Mouse (Mus musculus) heart, postnatal 25 days (tissue): Measurements from ENCODE around the gene Psapl1. TPM values are rescaled to one million over a fixed set of nuclear protein-coding genes. Genes with fewer than 3 reads are reported as not detected.
"Not testable (repeated sequence)": the region's sequence is repeated elsewhere in the genome, so short reads cannot be mapped to it uniquely, and the experiment has no call there.

ENCODE experiments used
- DNase-seq: peaks from one replicate; pipeline ENCODE4 v3.0.0; 2022; ENCODE audit warnings: low spot score
- intact Hi-C: fragments of 180-260 bp; cut with DNase I; formaldehyde crosslinking; loops from one replicate; pipeline ENCODE4 v1.15.1; 2025
- total RNA-seq, 2 experiments: library from RNA; stranded (reverse); gene quantifications; 2 replicates each; pipeline ENCODE4 v1.2.3; 2021

The Psapl1 gene
- total RNA-seq, 2 experiments from 2014 or later: not detected

DNA sequence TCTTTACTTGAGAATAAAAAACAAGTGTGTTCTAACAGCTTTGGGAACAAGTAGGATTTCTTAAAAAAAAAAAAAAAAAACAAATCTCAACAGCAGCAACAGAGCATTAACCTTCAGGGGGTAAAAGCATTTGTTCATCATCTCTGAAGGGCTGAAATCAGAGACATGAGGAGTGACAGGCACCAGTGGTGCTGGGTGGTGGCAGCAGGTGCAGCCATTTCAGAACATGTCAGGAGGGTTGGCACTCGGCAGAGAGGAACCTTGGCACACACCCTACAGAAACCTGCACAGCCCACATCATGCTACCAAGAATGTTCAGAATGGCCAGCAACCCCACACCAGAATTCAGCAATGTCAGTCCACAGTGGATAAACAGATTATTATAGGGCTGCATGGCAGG lies 4.3 kb upstream of the Psapl1 start:
- no peak for DNase-seq
- intact Hi-C loops: no loop called here

DNA sequence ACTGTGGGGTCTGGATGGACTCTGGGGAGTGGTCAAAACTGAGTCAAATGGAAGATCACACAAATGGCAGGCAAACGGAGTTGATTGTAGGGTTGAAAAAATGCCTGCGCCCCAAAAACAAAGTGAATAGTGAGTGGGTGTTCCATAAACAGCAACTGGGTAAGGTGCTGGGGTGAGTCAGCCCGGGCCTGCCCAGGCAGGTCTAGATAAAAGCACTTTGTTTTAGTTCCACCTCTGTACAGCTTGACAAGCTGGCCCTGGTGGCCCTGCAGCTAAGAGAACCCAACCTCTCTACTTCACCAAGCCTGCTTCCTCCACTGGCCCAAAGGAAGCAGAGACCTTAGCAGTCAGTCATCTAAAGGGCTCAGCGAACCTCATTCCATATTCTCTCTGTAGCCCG lies 1.0 kb upstream of the Psapl1 start:
- no peak for DNase-seq
- intact Hi-C loops: no loop called here

DNA sequence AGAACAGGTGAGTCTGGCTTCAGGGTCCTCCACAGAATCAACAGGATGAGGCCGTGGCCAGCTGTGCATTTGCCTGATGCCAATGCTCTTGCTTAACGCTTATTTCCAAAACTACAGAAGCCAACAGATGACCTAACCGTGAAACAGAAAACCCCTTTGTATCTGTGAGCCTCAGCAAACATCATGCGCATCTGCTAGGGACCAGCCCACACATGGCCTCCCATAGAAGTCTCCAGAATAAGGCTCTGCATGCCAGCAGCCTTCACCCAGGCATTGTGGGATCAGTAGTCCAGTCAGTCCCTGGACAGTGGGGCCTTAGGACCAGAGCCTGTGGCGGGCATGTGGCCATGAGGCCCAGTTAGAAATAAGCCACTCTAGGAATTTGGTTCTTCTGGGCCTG lies 400 bp upstream of the Psapl1 start:
- intact Hi-C loops: no loop called here

DNA sequence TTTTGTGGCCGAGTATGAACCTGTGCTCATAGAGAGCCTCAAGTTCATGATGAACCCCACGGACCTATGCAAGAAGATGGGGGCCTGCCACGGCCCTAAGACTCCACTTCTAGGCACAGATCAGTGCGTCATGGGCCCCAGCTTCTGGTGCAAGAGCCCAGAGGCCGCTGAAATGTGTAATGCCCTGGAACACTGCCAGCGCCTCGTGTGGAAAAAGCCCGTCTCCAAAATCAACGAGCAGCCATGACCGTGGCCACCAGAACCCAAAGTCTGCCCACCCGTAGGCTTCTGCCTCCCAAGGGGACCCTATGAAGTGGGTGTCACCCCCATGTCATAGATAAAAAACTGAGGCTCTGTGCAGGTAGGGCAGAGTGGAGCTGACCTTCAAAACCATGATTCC lies 1.6 kb downstream of the Psapl1 start:
- intact Hi-C loops: no loop called here
- no peak for DNase-seq

More for the DNA sequence above, 400 bp upstream of the Psapl1 start:
- DNase-seq: no peak

DNA sequence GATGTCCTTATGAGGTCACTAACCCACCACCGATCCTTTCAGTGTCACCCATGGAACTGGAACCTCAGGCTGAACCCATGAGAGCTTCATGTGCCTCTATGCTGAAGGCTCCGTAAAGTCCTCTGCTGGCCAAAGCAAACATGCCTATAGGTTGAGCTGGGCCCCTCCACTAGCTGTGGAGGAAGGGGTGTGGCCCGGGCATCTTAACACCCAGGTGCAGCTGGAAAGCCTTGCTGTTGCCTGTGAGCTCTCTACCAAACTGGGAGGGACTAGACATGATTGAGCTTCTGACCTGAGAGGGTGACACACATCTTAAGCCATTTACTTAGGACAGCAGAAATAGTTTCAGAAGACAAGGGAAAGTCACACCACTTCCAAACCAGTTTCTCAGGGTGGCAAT lies 5.0 kb downstream of the Psapl1 start:
- no peak for DNase-seq
- intact Hi-C loops: no loop called here

DNA sequence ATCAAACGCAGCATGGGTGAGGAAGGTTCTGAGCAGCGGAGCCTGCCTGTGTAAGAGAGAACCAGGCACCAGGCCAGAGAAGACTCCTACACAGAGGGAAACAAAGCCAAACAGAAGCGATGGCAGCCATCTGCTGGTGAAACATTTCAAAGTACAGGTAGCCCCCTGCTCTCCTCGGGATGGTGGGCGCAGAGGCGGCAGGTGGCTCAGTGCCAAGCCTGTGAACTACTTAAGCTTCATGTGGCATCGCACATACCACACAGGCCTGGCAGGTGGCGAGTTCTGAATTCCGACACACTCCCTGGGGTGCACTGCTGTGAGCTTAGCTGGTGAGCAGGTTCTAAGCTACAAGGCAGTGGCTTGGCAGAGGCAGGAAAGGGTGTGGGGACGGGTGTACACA lies 9.5 kb downstream of the Psapl1 start:
- intact Hi-C loops: loop anchor here (5.0 kb wide), 1 partner anchor 181 kb away; no protein-coding TSS in a partner anchor
- no peak for DNase-seq

DNA sequence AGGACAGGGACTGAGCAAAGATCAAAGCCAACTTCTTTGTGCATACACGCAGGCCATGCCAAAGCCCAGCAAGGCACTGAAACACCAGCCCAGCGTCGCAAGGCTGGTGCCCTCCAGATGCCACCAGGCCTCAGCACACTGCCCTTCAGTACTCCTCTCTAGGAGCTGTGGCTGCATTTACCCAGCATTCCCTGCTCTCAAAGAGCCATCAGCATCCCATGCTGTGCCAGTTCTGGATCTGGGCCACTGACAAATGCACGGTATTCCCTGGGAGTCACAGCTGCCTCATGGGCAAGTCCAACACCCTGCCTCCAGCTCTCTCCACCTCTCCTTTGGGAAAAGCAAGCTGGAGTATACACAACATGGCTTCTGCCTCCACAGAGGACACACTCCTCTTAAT lies 16.3 kb downstream of the Psapl1 start:
- no peak for DNase-seq
- intact Hi-C loops: loop anchor here (10.0 kb wide), 2 partner anchors 75 to 175 kb away; partner anchors contain the start of gene Sorcs2

DNA sequence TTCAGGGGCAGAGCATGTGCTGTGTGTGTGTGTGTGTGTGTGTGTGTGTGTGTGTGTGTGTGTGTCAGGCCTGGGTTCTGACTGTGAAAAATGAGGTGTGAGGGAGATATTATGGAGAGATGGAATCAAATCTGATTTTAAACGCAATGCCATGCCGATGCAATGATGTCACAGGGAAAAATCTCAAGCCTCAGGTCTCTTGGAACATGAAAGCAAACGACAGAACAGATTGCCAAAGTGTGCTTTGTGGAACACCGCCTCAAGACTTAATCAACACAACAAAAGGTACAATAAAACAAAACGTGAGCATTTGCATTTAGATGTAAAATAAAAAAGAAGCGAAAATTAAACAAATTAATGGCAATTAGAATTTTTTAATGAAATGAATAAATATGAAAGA lies 16.8 kb downstream of the Psapl1 start:
- intact Hi-C loops: loop anchor here (10.0 kb wide), 2 partner anchors 76 to 174 kb away; partner anchors contain the start of gene Sorcs2
- no peak for DNase-seq

DNA sequence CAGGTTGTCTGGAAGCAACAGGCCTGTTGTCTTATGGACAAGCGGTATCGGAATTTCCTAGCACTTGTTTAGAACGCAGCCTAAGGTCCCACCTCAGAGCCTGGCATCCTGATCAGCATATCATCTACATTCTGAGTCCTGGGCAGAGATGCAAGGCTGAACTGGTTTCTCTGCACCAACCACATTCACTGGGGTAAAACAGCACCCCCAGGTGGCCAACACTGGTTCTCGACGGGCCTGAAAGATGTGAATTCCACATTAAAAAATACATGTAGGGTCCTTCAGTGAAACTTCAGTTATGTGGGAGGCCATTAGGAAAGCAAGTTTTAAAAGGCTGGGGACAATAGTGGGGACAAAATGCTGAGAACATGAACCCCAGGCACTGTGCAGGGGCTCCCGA lies 20.0 kb downstream of the Psapl1 start:
- no peak for DNase-seq
- intact Hi-C loops: loop anchor here (10.0 kb wide), 2 partner anchors 79 to 171 kb away; partner anchors contain the start of gene Sorcs2

DNA sequence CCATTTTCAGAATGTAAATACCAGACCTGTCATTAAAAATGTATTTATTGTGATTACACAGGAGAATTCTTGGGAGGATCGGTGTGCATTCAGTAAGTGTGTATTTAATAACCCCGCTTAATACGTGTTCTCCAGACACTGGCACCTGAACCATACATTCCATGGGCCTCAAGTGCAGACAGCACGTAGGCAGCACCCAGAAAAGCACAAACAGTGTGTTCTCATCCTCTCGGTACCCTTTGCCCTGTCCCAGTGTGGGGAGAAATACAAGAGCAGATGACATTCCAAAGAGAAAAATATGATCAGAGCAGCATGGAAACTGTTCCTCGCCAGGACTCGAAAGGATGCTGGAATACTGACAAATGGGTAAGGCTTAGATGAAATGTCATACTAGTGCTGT lies 22.0 kb downstream of the Psapl1 start:
- DNase-seq: no peak
- intact Hi-C loops: loop anchor here (10.0 kb wide), 2 partner anchors 81 to 169 kb away; partner anchors contain the start of gene Sorcs2

DNA sequence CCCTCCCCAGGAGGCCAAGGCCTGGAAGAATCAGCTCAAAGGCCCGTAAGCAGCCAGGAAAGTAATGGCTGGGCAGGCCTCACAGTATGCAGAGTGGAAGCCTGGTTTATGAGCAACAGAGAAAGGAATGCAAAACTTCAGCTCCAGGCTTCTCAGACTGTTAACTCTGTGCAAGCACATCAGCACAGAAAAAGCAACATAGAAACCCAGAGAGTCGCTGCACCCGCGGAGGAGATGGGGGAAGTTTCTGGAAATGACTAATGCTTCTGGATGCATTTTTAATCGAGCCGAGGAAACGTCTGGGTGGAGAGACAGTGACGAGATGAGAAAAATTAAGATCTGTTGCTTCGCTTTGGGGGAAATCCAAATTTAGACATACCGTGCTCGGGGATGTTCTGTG lies 22.5 kb downstream of the Psapl1 start:
- intact Hi-C loops: loop anchor here (10.0 kb wide), 2 partner anchors 81 to 169 kb away; partner anchors contain the start of gene Sorcs2
- DNase-seq: no peak

DNA sequence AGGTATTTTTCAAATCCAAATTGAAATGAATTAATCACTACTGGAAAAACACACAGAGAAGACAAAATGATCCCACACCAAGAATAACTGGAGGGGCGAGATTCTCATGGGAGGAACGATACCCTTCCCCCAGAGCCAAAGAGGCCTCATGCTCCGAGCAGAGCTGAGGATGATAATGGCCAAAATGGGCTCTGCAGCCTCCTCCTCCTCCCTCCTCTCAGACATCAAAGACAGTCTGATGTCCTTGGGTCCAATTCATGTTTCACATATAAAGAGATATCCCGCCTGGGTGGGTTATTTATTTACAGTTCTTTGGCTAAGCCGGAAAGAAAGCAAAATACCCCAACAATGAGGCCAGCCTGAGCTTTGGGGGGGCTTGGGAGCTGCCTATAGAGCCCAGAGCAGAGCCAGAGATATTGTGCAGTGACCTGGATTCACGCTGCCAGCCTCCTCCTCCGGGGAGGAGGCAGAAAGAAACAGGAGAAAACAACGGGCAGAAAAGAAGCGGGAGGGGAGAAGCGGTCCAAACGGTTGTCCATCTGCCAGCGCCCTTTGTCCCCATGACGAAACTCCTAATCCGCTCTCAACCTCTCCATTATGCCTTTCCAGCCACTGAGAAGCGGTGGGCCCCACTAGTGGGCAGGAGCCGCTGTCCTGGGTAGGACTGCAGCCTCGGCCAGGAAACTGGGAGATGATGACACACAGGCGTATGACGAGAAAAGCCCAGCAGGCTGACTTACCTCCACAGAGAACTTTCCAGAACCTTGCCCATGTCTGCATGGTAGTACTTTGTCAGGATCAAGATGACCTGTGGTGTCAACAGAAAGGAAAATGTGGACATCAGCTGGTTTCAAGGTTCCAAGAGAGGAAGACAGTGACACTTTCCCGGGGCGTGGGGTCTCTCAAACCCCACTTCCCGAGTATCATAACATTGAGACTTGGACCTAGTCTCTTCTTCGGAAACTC lies 24.9 kb downstream of the Psapl1 start:
- no peak for DNase-seq
- intact Hi-C loops: loop anchor here (10.0 kb wide), 2 partner anchors 84 to 166 kb away; partner anchors contain the start of gene Sorcs2

DNA sequence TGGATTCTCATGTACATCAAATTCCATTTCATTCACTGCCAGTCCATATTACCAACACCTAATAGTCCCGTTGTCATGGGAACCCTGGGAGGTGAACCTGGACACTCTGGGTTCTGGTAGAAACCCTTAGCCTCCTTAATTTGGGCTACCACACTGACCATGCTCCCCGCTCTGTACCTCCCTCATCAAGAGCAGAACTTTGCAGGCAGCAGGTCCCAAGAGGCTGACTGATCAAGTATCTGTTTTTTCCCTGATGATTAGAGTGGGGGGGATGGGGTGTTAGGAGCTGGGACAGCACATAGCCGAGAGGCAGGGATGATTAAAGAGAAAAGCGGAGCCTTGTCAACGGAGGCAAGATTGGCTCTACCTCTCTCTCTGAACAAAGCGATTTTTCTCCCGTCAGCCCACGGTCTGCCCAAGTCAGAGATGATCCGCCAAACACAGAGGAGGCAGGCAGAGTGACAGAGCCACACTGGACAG lies 26.5 kb downstream of the Psapl1 start:
- DNase-seq: no peak
- intact Hi-C loops: no loop called here

DNA sequence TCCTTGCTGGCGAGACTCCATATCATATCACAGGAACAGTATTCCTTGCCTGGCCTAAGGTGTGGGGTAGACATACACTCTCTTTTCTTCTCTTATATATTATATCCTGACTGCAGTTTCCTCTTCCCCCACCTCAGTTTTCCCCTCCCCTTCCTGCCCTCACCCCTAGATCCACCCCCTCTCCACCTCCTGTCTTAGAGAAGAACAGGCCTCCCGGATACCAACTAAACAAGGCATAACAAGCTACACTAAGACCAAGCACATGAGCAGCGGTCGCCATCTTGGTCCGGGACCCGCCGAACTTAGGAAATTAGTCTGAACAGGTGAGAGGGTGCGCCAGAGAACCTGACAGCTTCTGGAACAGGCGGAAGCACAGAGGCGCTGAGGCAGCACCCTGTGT lies 33.7 kb downstream of the Psapl1 start:
- intact Hi-C loops, DNase-seq: not testable (repeated sequence)

DNA sequence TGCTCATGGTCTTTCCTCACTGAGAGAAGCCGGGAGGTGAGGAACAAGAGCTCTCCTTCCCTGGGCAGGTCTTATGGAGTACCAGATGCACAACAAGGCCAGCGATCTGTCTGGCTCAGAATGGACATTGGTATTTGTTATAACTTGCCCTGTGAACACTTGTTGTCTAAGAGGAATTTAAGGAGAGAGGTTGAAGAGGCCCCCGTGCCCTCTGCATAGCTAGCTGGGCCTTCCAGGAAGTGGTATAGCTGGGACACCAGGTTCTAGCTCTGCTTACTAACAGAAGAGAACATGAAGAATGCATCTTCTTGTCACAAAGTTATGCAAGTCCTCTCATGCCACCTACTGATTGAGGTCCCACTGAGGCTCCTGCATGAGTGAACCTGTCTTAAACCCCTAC lies 44.2 kb downstream of the Psapl1 start:
- no peak for DNase-seq
- intact Hi-C loops: no loop called here

DNA sequence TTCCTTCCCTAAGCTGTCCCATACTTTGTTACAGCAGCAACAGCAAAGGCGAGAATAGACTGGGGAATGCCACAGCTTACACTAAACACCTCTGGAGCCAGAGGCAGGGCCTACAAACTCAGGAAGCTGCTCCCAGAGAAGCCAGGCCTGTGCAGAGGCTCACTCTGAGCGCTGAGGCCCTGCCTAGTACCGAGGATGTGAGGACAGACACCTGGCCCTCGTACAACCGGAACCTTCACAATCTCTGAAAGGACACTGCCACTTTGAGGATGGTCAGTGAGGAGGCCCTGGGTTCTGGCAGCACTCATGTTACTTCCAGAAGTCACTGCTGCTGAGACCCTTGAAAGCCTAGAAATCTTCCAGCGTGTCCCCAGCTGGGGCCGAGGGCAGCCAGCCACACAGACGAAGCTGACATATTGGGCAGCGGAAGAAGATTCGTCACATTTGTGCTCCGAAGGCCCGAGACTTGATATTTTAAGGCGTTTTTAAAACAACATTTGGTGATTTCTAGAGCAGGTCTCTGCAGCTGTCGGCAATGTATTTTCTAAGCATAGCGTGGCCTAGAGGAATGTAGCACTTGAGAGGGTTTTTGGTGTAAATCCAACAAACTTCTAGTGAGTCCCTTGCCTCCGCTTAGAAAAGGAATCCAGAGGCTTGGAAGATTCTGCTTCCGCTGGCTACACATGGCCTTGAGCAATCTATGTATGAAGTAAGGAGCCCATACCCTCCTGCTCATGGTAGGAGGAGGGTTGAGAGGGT lies 49.1 kb downstream of the Psapl1 start:
- intact Hi-C loops: no loop called here
- no peak for DNase-seq

DNA sequence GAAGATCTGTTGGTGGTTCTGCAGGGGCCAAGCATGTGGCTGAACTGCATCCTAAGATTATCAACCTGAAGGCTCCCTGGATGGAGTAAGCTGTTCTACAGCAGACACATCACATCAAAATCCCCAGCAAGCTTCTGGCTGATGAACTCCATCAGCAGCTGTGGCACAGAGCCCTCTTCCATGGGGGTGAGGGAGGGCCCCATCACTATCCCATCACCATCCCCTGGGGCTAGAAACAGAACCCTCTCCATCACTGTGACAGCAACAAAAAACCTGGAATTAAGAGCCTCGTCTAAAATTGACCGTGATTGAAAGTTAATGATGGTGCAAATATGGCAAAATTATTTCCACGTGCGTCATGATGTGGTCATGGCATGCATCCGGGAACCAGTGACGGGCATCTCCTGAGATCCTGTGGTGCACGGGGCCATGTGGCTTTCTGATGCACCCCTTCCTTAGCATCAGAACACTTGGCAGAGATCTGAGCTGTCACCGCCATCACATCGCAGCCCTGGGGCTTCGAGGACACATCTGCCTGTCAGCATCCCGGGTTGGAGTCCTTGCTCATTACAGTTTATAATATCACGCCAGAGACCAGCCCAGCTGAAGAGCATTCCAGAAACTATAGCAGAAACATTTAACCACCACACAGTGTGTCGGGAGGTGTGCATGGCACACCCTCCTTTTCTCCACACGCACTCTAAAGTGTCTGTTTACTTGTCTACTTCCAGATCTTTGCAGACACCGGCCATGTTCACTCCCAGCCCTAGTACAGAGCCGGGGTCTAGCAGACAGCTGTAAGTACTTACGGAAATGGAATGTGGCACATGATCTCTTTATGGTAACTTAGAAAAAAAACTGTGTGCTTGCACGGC lies 51.1 kb downstream of the Psapl1 start:
- no peak for DNase-seq
- intact Hi-C loops: no loop called here
